Mouse (Mus musculus): Measurements from ENCODE around the gene Rtn4.

DNA sequence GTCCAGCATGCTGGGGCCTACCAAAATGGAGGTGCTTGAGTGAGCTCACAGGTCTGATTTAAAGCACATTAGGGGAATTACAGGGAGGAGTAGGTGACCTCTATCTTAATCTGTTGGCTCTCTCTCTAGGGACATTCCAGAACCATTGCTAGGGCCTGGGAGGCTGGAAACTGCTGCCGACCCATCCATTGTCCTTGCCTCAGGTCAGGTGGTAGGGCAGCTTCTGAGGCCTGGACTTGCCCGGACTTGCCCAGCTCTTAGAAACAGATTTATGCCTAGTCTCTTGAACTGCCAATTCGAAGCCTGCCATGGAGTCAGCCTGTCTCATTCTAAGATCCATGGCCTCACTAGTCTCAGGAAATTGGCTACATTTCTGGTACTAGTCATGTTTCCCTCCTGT is 12.8 kb upstream of the Rtn4 start:
- TF ChIP-seq CTCF (IDR thresholded peaks at IDR 0.05; ENCODE audit: low read depth) (no peak), EP300 (IDR thresholded peaks at IDR 0.05; ENCODE audit: low read depth) (no peak)
